Mouse (Mus musculus): ENCODE results near the gene Fxn.
A peak's percentile ranks its signal among the peaks of the same experiment; 100 is the strongest.
"Not testable (repeated sequence)": the region's sequence is repeated elsewhere in the genome, so short reads cannot be mapped to it uniquely, and the experiment has no call there.

Gene Fxn

GRCm38 (mm10) chr19:24241271-24241670, 39.1 kb downstream of the Fxn start:
- DNase-seq, result no peak

GRCm38 (mm10) chr19:24238011-24238410, 42.4 kb downstream of the Fxn start:
- no peak for DNase-seq

GRCm38 (mm10) chr19:24232356-24232755, 48.0 kb downstream of the Fxn start:
- DNase-seq, result not testable (repeated sequence)

GRCm38 (mm10) chr19:24225305-24225696, 55.1 kb downstream of the Fxn start:
- peak; percentile 71 to 80 for DNase-seq

- DNase-seq, result peak; percentile 74 to 83
Observed at GRCm38 (mm10) chr19:24224500-24225304, 55.7 kb downstream of the Fxn start, which contains the start of gene Tjp2. TSS of gene Tjp2 (minus strand) at chr19:24225030.

GRCm38 (mm10) chr19:24223851-24224251, 56.6 kb downstream of the Fxn start:
- peak; percentile 34 to 52 for DNase-seq

- DNase-seq, result no peak
Observed at GRCm38 (mm10) chr19:24221455-24221854, 59.0 kb downstream of the Fxn start.

- peak in 1 of 2 experiments; percentile 40 for DNase-seq
Observed at GRCm38 (mm10) chr19:24220795-24221445, 59.5 kb downstream of the Fxn start.

GRCm38 (mm10) chr19:24219011-24219410, 61.4 kb downstream of the Fxn start:
- no peak for DNase-seq

- DNase-seq, result no peak
Observed at GRCm38 (mm10) chr19:24218291-24218690, 62.1 kb downstream of the Fxn start.

GRCm38 (mm10) chr19:24217851-24218250, 62.6 kb downstream of the Fxn start:
- DNase-seq, result no peak

- DNase-seq, result no peak
Observed at GRCm38 (mm10) chr19:24216771-24217170, 63.6 kb downstream of the Fxn start.

GRCm38 (mm10) chr19:24214939-24215338, 65.5 kb downstream of the Fxn start:
- DNase-seq, result no peak

- peak; percentile 12 to 17 for DNase-seq
Observed at GRCm38 (mm10) chr19:24213299-24213698, 67.1 kb downstream of the Fxn start.

- no peak for DNase-seq
Observed at GRCm38 (mm10) chr19:24212552-24213249, 67.7 kb downstream of the Fxn start.
